Mouse (Mus musculus) ES-Bruce4 (cell line): ENCODE data around the gene Pigk.

Source experiments
- CTCF ChIP-seq: IDR thresholded peaks from one replicate; pipeline ENCODE4 v1.8.1; 2011; ENCODE audit warnings: low read depth, low read length
- EP300 ChIP-seq: IDR thresholded peaks from 2 replicates; pipeline ENCODE4 v1.6.1; 2011; ENCODE audit warnings: low read depth, low read length; ENCODE audit not compliant: insufficient read depth
- POLR2A ChIP-seq: IDR thresholded peaks from one replicate; pipeline ENCODE4 v1.8.1; 2011; ENCODE audit warnings: low read length; ENCODE audit not compliant: insufficient read depth

DNA sequence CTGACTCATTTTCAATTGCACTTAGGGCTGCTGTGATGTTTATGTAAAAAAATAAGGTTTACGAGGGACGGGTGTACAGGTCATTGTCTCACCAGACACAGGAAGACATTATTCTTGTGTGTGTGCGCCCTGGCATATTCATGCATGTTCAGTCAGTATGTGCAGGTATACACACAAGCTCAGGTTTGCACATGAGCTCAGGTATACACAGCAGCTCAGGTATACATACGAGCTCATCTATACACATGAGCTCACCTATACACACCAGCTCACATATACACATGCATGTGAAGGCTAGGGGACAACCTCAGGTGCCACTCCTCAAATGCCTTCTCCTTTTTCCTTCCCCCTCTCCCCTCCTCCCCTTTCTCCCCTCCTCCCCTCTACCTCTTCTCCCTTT lies 147.6 kb downstream of the Pigk start:
- TF ChIP-seq CTCF, result no peak
- no peak for TF ChIP-seq POLR2A
- no peak for TF ChIP-seq EP300
